Mouse (Mus musculus): ENCODE results near the gene 1700017B05Rik.

- TF ChIP-seq CTCF (IDR thresholded peaks at IDR 0.05; ENCODE audit: extremely low read depth, insufficient read length, insufficient replicate concordance, low read depth, low read length) (no peak), POLR2A (IDR thresholded peaks at IDR 0.05; ENCODE audit: low read depth, low read length) (no peak)
Measured at GRCm38 (mm10) chr9:57244106-57244685, 18.2 kb downstream of the 1700017B05Rik start.

All from small intestine, adult 2 months (tissue).